Mouse (Mus musculus): ENCODE data around the gene C1qtnf7.

Gene C1qtnf7

GRCm38 (mm10) chr5:43621575-43622299 lies 106.4 kb downstream of the C1qtnf7 start:
- DNase-seq = peak; percentile 18

- no peak for DNase-seq
Observed at GRCm38 (mm10) chr5:43625407-43625806, 110.1 kb downstream of the C1qtnf7 start.

- no peak for DNase-seq
Observed at GRCm38 (mm10) chr5:43634071-43634601, 118.8 kb downstream of the C1qtnf7 start.

GRCm38 (mm10) chr5:43634602-43635081 lies 119.3 kb downstream of the C1qtnf7 start:
- DNase-seq = no peak

- DNase-seq = no peak
Observed at GRCm38 (mm10) chr5:43645020-43645419, 129.7 kb downstream of the C1qtnf7 start.

- DNase-seq = no peak
Observed at GRCm38 (mm10) chr5:43647098-43647774, 131.9 kb downstream of the C1qtnf7 start.

GRCm38 (mm10) chr5:43661498-43661897 lies 146.2 kb downstream of the C1qtnf7 start:
- no peak for DNase-seq

- DNase-seq = peak; percentile 68
Observed at GRCm38 (mm10) chr5:43661997-43662961, 146.9 kb downstream of the C1qtnf7 start, which contains the start of gene Cc2d2a. Gene Cc2d2a (plus strand): TSS chr5:43662346.

GRCm38 (mm10) chr5:43663531-43663930 lies 148.2 kb downstream of the C1qtnf7 start:
- peak; percentile 27 for DNase-seq

- peak; percentile 38 for DNase-seq
Observed at GRCm38 (mm10) chr5:43665144-43665543, 149.8 kb downstream of the C1qtnf7 start.
